Mouse (Mus musculus): ENCODE data around the gene Cul3.
"Not testable (repeated sequence)": the region's sequence is repeated elsewhere in the genome, so short reads cannot be mapped to it uniquely, and the experiment has no call there.

Cul3 gene

GRCm38 (mm10) chr1:80340436-80341376 is at the start of gene Cul3:
Cul3 (minus strand) TSS chr1:80340480.
- in situ Hi-C loops (cut with MboI; ENCODE audit: low pct_unique_long_range_greater_than_20kb in 1 of 2, low sequenced_read_pairs in 2 of 2, unreplicated experiment in 1 of 2) = no loop called here

- in situ Hi-C loops (cut with MboI; ENCODE audit: low pct_unique_long_range_greater_than_20kb in 1 of 2, low sequenced_read_pairs in 2 of 2, unreplicated experiment in 1 of 2) = no loop called here
These were observed 49.2 kb upstream of the Cul3 start for GRCm38 (mm10) chr1:80389518-80389917.

GRCm38 (mm10) chr1:80383613-80384589 is 43.6 kb upstream of the Cul3 start:
- in situ Hi-C loops (cut with MboI; ENCODE audit: low pct_unique_long_range_greater_than_20kb in 1 of 2, low sequenced_read_pairs in 2 of 2, unreplicated experiment in 1 of 2) = no loop called here

- in situ Hi-C loops (cut with MboI; ENCODE audit: low pct_unique_long_range_greater_than_20kb in 1 of 2, low sequenced_read_pairs in 2 of 2, unreplicated experiment in 1 of 2) = no loop called here
These were observed 42.6 kb upstream of the Cul3 start for GRCm38 (mm10) chr1:80382928-80383327.

GRCm38 (mm10) chr1:80381302-80381701 is 41.0 kb upstream of the Cul3 start:
- in situ Hi-C loops (cut with MboI; ENCODE audit: low pct_unique_long_range_greater_than_20kb in 1 of 2, low sequenced_read_pairs in 2 of 2, unreplicated experiment in 1 of 2) = no loop called here

- in situ Hi-C loops (cut with MboI; ENCODE audit: low pct_unique_long_range_greater_than_20kb in 1 of 2, low sequenced_read_pairs in 2 of 2, unreplicated experiment in 1 of 2) = no loop called here
These were observed 31.7 kb upstream of the Cul3 start for GRCm38 (mm10) chr1:80372010-80372409.

- in situ Hi-C loops (cut with MboI; ENCODE audit: low pct_unique_long_range_greater_than_20kb in 1 of 2, low sequenced_read_pairs in 2 of 2, unreplicated experiment in 1 of 2) = no loop called here
These were observed 31.1 kb upstream of the Cul3 start for GRCm38 (mm10) chr1:80371189-80371889.

GRCm38 (mm10) chr1:80363486-80363885 is 23.2 kb upstream of the Cul3 start:
- in situ Hi-C loops (cut with MboI; ENCODE audit: low pct_unique_long_range_greater_than_20kb in 1 of 2, low sequenced_read_pairs in 2 of 2, unreplicated experiment in 1 of 2) = no loop called here

GRCm38 (mm10) chr1:80362946-80363345 is 22.7 kb upstream of the Cul3 start:
- in situ Hi-C loops (cut with MboI; ENCODE audit: low pct_unique_long_range_greater_than_20kb in 1 of 2, low sequenced_read_pairs in 2 of 2, unreplicated experiment in 1 of 2) = no loop called here

GRCm38 (mm10) chr1:80362400-80362799 is 22.1 kb upstream of the Cul3 start:
- in situ Hi-C loops (cut with MboI; ENCODE audit: low pct_unique_long_range_greater_than_20kb in 1 of 2, low sequenced_read_pairs in 2 of 2, unreplicated experiment in 1 of 2) = no loop called here

GRCm38 (mm10) chr1:80361771-80362170 is 21.5 kb upstream of the Cul3 start:
- in situ Hi-C loops (cut with MboI; ENCODE audit: low pct_unique_long_range_greater_than_20kb in 1 of 2, low sequenced_read_pairs in 2 of 2, unreplicated experiment in 1 of 2) = not testable (repeated sequence)

- in situ Hi-C loops (cut with MboI; ENCODE audit: low pct_unique_long_range_greater_than_20kb in 1 of 2, low sequenced_read_pairs in 2 of 2, unreplicated experiment in 1 of 2) = no loop called here
These were observed 19.8 kb upstream of the Cul3 start for GRCm38 (mm10) chr1:80360038-80360608.

- in situ Hi-C loops (cut with MboI; ENCODE audit: low pct_unique_long_range_greater_than_20kb in 1 of 2, low sequenced_read_pairs in 2 of 2, unreplicated experiment in 1 of 2) = no loop called here
These were observed 232 bp downstream of the Cul3 start for GRCm38 (mm10) chr1:80340061-80340435.

- in situ Hi-C loops (cut with MboI; ENCODE audit: low pct_unique_long_range_greater_than_20kb in 1 of 2, low sequenced_read_pairs in 2 of 2, unreplicated experiment in 1 of 2) = no loop called here
These were observed 757 bp downstream of the Cul3 start for GRCm38 (mm10) chr1:80339425-80340021.

- in situ Hi-C loops (cut with MboI; ENCODE audit: low pct_unique_long_range_greater_than_20kb in 1 of 2, low sequenced_read_pairs in 2 of 2, unreplicated experiment in 1 of 2) = no loop called here
These were observed 1.9 kb downstream of the Cul3 start for GRCm38 (mm10) chr1:80338398-80338797.

- in situ Hi-C loops (cut with MboI; ENCODE audit: low pct_unique_long_range_greater_than_20kb in 1 of 2, low sequenced_read_pairs in 2 of 2, unreplicated experiment in 1 of 2) = no loop called here
These were observed 4.4 kb downstream of the Cul3 start for GRCm38 (mm10) chr1:80335726-80336368.

- in situ Hi-C loops (cut with MboI; ENCODE audit: low pct_unique_long_range_greater_than_20kb in 1 of 2, low sequenced_read_pairs in 2 of 2, unreplicated experiment in 1 of 2) = no loop called here
These were observed 5.2 kb downstream of the Cul3 start for GRCm38 (mm10) chr1:80335118-80335517.

Data from mouse embryonic stem cell (cell line).